Comparison of ENCODE assay signal across 8 mouse cellular contexts in genomic region chr10:79924998-79925784, GRCm38 (mm10). TPM values are rescaled to one million over a fixed set of nuclear protein-coding genes. Genes with fewer than 3 reads are reported as not detected.
DNase-seq lines count a peak whose midpoint lies in the region; ATAC-seq and TF ChIP-seq lines count a peak whose summit lies in the region.

No protein-coding gene starts in this region.

- no peak overlapping the region for H3K27ac ChIP-seq in cerebellum, adult 2 months (ENCODE audit: insufficient read depth, low read length)
- H3K27ac ChIP-seq in hindbrain, embryonic 11.5 days (ENCODE audit: low read depth, low read length), result no peak overlapping the region

- H3K4me1 ChIP-seq in G1E (ENCODE audit: insufficient read depth, low read depth, low read length), result peaks cover 47% of the 10 kb centered on the region
- peaks cover 24% of the 10 kb centered on the region for H3K4me1 ChIP-seq in cerebellum, adult 2 months (ENCODE audit: control insufficient read depth, insufficient read depth, low read length)
- H3K4me1 ChIP-seq in hindbrain, embryonic 11.5 days (replicated peaks; ENCODE audit: control insufficient read depth, insufficient read depth, low read length), result peaks cover 22% of the 10 kb centered on the region

- no peak overlapping the region for H3K4me2 ChIP-seq in hindbrain, embryonic 11.5 days (replicated peaks; ENCODE audit: low read depth, low read length)

- WGBS in cerebellum, adult 2 months, result 8% methylated on average over 29 of the region's 29 CpGs
- WGBS in hindbrain, embryonic 11.5 days, result 13% methylated on average over 29 of the region's 29 CpGs

- peak; percentile 100 for TF ChIP-seq CTCF in G1E (IDR thresholded peaks at IDR 0.05; ENCODE audit: low read depth, low read length)
- peak; percentile 99 for TF ChIP-seq CTCF in cerebellum, adult 2 months (IDR thresholded peaks at IDR 0.05; ENCODE audit: borderline replicate concordance, insufficient read depth, low read depth, low read length)

- DNase-seq in G1E (ENCODE audit: low spot score), result no peak
- peak; percentile 90 to 97 for DNase-seq in cerebellum, adult 2 months
- DNase-seq in forelimb bud, embryonic 11.5 days (ENCODE audit: low read depth, low spot score), result peak; percentile 88
- DNase-seq in hindbrain, embryonic 11.5 days (ENCODE audit: low spot score), result peak; percentile 93
- DNase-seq in layer of hippocampus, postnatal 25 days (ENCODE audit: extremely low spot score in 1 of 2, low spot score in 1 of 2), result peak; percentile 97 to 99
- DNase-seq in lung, postnatal 14 days, result peak; percentile 96
- DNase-seq in ovary, postnatal 36 days (ENCODE audit: low spot score), result peak; percentile 91
- DNase-seq in thymus, postnatal 25 days, result peak; percentile 96

- H3K4me3 ChIP-seq in G1E (ENCODE audit: low read depth, low read length), result peak overlapping the region; percentile 35; the same call in 1 of the 2 replicates
- no peak overlapping the region for H3K4me3 ChIP-seq in cerebellum, adult 2 months (replicated peaks; ENCODE audit: insufficient read depth, low read depth, low read length)
- no peak overlapping the region for H3K4me3 ChIP-seq in hindbrain, embryonic 11.5 days (ENCODE audit: low read depth, low read length)

- H3K27me3 ChIP-seq in G1E (ENCODE audit: insufficient read depth, low read length), result no peaks in the 10 kb centered on the region; the same call in 1 of the 2 replicates
- no peaks in the 10 kb centered on the region for H3K27me3 ChIP-seq in cerebellum, adult 2 months (ENCODE audit: control insufficient read depth, insufficient read depth, low read length)
- peaks cover 41% of the 10 kb centered on the region for H3K27me3 ChIP-seq in hindbrain, embryonic 11.5 days (ENCODE audit: control insufficient read depth, insufficient read depth, low read length)

- H3K9ac ChIP-seq in hindbrain, embryonic 11.5 days (ENCODE audit: low read depth, low read length), result no peak overlapping the region

- no peak for TF ChIP-seq POLR2A in cerebellum, adult 2 months (IDR thresholded peaks at IDR 0.05; ENCODE audit: borderline replicate concordance, insufficient read depth, low read length)

- no peak for ATAC-seq in G1E (ENCODE audit: extremely low read depth, insufficient number of reproducible peaks, low FRiP score, poor library complexity, severe bottlenecking)
- ATAC-seq in hindbrain, embryonic 11.5 days (ENCODE audit: low FRiP score), result no peak

- peaks cover 11% of the 10 kb centered on the region for H3K36me3 ChIP-seq in G1E (replicated peaks)
- no peaks in the 10 kb centered on the region for H3K36me3 ChIP-seq in hindbrain, embryonic 11.5 days (ENCODE audit: control insufficient read depth, insufficient read depth, low read length)

- peaks cover 15% of the 10 kb centered on the region for H3K9me3 ChIP-seq in G1E (replicated peaks)
- no peaks in the 10 kb centered on the region for H3K9me3 ChIP-seq in hindbrain, embryonic 11.5 days (ENCODE audit: control insufficient read depth, low read length)

RNA-seq across cellular contexts. Expression of gene Arid3a, which starts 1.7 kb away (rescaled TPM):
- 35.4 and 41.3 TPM in 2 replicates for total RNA-seq in G1E (2014; fragmentation: Nextera tagmentation)
- total RNA-seq in G1E (2017), result 32.8 and 35.1 TPM in 2 replicates
- polyA plus RNA-seq in G1E (2012), result 164 and 202 TPM in 2 replicates
- 4.7 TPM in 2 replicates for polyA plus RNA-seq in cerebellum, adult 2 months (2012; rRNA removed)
- polyA plus RNA-seq in hindbrain, embryonic 11.5 days (2014; fragmentation: Nextera tagmentation; extraction: Ambion mirVana), result 4.9 and 9.0 TPM in 2 replicates
- 1 to 10 TPM; 4.6 to 6.9 TPM for total RNA-seq in layer of hippocampus, postnatal 25 days (2021)

RNA-seq across cellular contexts. Expression of gene R3hdm4, which starts 4.2 kb away (rescaled TPM):
- total RNA-seq in G1E (2014; fragmentation: Nextera tagmentation) (118 and 134 TPM in 2 replicates), G1E (2017) (35.0 and 35.8 TPM in 2 replicates)
- 185 and 203 TPM in 2 replicates for polyA plus RNA-seq in G1E (2012)
- 156 and 162 TPM in 2 replicates for polyA plus RNA-seq in cerebellum, adult 2 months (2012; rRNA removed)
- polyA plus RNA-seq in hindbrain, embryonic 11.5 days (2014; fragmentation: Nextera tagmentation; extraction: Ambion mirVana), result 131 and 139 TPM in 2 replicates
- 100 to 1,000 TPM; 428 to 450 TPM for total RNA-seq in layer of hippocampus, postnatal 25 days (2021)

RNA-seq across cellular contexts. Expression of gene Kiss1r, which starts 8.4 kb away (rescaled TPM):
- total RNA-seq in G1E (2014; fragmentation: Nextera tagmentation) (0.30 and 0.39 TPM in 2 replicates), G1E (2017) (0.33 and 0.93 TPM in 2 replicates)
- 0.33 and 0.56 TPM in 2 replicates for polyA plus RNA-seq in G1E (2012)
- polyA plus RNA-seq in cerebellum, adult 2 months (2012; rRNA removed), result 12.1 and 12.8 TPM in 2 replicates
- polyA plus RNA-seq in hindbrain, embryonic 11.5 days (2014; fragmentation: Nextera tagmentation; extraction: Ambion mirVana), result 0.26 and 0.36 TPM in 2 replicates
- 1 to 10 TPM; 6.6 to 6.7 TPM for total RNA-seq in layer of hippocampus, postnatal 25 days (2021)

RNA-seq across cellular contexts. Expression of gene Gm26602, which starts 14.5 kb away (rescaled TPM):
- total RNA-seq in G1E (2014; fragmentation: Nextera tagmentation), result not detected in 2 replicates
- not detected in 2 replicates for total RNA-seq in G1E (2017)
- 0.41 and 1.0 TPM in 2 replicates for polyA plus RNA-seq in G1E (2012)
- not detected in 2 replicates for polyA plus RNA-seq in cerebellum, adult 2 months (2012; rRNA removed)
- 23.6 and 25.3 TPM in 2 replicates for polyA plus RNA-seq in hindbrain, embryonic 11.5 days (2014; fragmentation: Nextera tagmentation; extraction: Ambion mirVana)
- not detected for total RNA-seq in layer of hippocampus, postnatal 25 days (2021)

RNA-seq across cellular contexts. Expression of gene Med16, which starts 16.5 kb away (rescaled TPM):
- total RNA-seq in G1E (2014; fragmentation: Nextera tagmentation), result 12.0 and 14.0 TPM in 2 replicates
- 10.4 and 12.2 TPM in 2 replicates for total RNA-seq in G1E (2017)
- polyA plus RNA-seq in G1E (2012), result 49.4 and 51.7 TPM in 2 replicates
- polyA plus RNA-seq in cerebellum, adult 2 months (2012; rRNA removed), result 46.5 and 47.4 TPM in 2 replicates
- 33.7 and 41.8 TPM in 2 replicates for polyA plus RNA-seq in hindbrain, embryonic 11.5 days (2014; fragmentation: Nextera tagmentation; extraction: Ambion mirVana)
- total RNA-seq in layer of hippocampus, postnatal 25 days (2021), result 10 to 100 TPM; 55.5 to 56.2 TPM

Comparison
In these comparisons a context has a peak if more than half of its experiments do, and no peak if none do; other contexts are left out.
1. RNA of gene Arid3a, which starts 1.7 kb away (polyA plus RNA-seq): 164 to 202 TPM in G1E; 4.9 to 9.0 TPM in hindbrain, embryonic 11.5 days and 4.7 TPM in cerebellum, adult 2 months; every median in the first group is over 10 times any median in the second.